Mouse (Mus musculus) gastrocnemius, postnatal 10 days (tissue): Measurements from ENCODE around the gene Itgb5. TPM values are rescaled to one million over a fixed set of nuclear protein-coding genes. Genes with fewer than 3 reads are reported as not detected.
A peak's percentile ranks its signal among the peaks of the same experiment; 100 is the strongest.

Source experiments
- DNase-seq: peaks from one replicate; pipeline ENCODE4 v3.0.0; 2021; ENCODE audit warnings: mixed read lengths
- total RNA-seq, 2 experiments: library from RNA; stranded (reverse); gene quantifications; 2 replicates each; pipeline ENCODE4 v1.2.3; 2021

Itgb5 gene
- total RNA-seq, 2 experiments from 2014 or later = 34.1 to 40.8 TPM

DNA sequence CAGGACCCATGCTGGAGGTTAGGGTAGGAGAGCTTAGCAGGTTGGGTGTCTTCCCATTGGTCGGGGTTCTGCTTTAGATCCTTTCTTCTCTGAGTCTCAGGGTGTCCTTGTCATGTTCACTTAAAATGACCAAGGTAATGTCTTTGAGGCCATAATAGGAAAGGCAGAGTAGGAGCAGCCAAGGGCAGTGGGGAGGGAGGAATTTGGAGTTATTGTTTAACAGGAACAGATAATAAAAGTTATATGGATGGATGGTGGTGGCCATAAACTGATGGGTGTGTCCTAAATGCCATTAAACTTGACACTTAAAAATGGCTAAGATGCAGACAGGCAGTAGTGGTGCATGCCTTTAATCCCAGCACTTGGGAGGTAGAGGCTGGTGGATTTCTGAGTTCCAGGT lies 159.6 kb downstream of the Itgb5 start:
- no peak for DNase-seq

DNA sequence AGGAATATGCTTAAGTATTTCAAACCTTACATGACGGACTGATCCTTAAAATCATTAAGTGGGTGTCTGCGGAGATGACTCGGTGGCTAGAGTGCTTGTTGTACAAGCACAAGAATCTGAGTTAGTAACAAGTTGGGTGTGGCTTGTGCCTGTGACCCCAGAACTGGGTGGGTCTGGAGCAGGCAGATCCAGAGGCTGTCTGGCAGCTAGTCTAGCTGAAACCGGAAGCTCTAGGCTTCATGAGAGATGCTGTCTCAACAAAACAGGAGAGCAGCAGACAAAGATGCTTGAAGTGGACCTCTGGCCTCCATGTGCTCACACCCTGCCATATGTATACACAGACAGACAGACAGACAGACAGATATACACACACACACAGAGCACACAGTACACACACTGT lies 161.2 kb downstream of the Itgb5 start:
- DNase-seq = no peak

DNA sequence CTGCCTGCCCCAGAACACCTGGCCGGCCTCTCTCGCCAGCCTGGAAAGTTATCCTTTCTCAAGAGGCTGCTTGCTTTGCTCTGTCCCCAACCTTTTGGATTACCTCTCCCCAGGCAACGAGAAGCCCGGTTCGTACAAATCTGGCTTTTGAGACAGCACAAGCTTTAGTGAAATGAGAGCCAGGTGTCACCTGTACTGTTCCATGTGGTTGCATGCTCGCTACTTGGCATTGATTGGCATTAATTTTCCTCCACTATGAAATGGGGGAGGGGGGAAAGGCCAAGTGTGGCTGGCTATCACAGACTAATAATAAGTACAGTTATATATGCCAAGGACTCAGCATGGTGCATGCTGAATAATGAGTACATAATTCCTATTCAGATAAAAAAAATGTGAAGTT lies 164.9 kb downstream of the Itgb5 start:
- DNase-seq = no peak

DNA sequence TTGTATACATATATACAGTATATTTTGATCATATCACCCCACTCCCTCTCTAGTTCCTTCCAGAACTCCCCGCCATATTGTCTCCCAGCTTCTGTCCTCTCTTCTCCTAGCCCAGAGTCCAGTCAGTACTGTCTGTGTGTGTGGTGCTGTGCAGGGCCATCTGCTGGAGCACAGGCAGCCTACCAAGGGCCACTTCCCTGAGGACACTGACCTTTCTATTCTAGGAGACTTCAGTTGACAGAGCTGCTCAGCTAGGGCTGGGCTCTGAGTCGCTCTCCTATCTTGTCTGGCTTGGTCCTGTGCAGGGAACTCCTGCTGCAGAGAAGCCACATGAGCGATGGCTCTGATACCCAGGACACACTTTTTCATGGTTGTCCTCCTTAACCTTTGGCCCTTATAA lies 166.0 kb downstream of the Itgb5 start:
- DNase-seq = no peak

DNA sequence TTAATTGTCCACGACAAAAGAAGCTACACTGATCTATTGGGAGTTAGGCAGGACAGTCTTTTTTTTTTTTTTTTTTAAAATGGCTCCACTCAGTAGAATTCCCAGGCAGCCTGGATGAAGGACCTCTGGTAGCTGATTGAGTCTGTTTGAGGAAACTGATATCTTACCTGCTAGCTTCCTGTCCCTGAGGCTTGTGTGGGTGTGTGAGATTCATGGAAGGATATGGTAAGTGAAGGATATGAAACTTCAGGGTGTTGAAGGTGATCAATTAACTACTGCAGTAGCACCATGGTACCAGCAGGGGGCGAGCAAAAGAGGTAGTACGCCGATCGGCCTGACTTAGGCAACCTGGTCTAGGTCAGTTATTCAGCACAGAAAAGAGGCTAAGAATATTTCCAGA lies 166.6 kb downstream of the Itgb5 start:
- DNase-seq = peak; percentile 70

DNA sequence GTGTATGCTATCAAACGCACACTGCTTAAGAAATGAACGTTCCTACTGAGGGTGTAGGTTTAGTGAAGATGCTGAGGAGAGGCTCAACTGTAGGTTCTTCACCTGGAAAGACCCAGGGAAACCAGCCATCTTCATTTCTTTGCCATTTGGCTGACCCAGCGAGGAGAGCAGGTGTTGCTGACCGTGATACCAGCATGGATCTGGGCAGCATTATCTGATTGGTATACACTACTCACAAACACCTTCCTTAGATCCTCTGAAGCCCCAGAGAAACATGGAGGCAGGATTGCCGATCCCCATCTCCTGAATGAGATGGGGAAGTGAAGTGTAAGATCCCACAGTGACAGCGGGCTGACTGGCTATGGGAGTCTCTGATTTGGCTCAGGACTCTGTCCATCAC lies 168.5 kb downstream of the Itgb5 start:
- no peak for DNase-seq

Other genes with a start within 250 kb of the Itgb5 start
- 10 to 100 TPM; 54.7 to 72.6 TPM for gene Heg1, start 145.3 kb upstream of the Itgb5 start, total RNA-seq
- gene Muc13, start 35.6 kb upstream of the Itgb5 start, total RNA-seq = under 1 TPM in 1 of 2 experiments, not detected in 1; 0.09 TPM
- gene Umps, start 137.4 kb downstream of the Itgb5 start, total RNA-seq = 1 to 10 TPM; 7.4 to 9.1 TPM